Mouse (Mus musculus): ENCODE data around the gene Actn3.

The Actn3 gene

GRCm38 (mm10) chr19:4842611-4843010 is 35.1 kb downstream of the Actn3 start:
- ChIA-PET CTCF (interaction anchor here in 1 of 4 experiments (0.9 kb wide), 1 partner anchor 29 kb away, joined by 3 read pairs; no protein-coding TSS in a partner anchor), POLR2A (interaction anchor here in 1 of 4 experiments (9.4 kb wide), 1 partner anchor 31 kb away, joined by 121 read pairs; the partner anchor contains the start of genes Gm21992 and Rbm14)

GRCm38 (mm10) chr19:4840848-4841247 is 36.9 kb downstream of the Actn3 start:
- CTCF ChIA-PET, result no interaction called here
- POLR2A ChIA-PET, result interaction anchor here in 2 of 4 experiments (0.8 to 3.6 kb wide), 10 partner anchors 8 to 87 kb away, joined by 3 to 82 read pairs (median 4); partner anchors contain the start of genes Gm21992 (in 2 of the 2), Rbm14 (in 2 of the 2), Dpp3 (in 1 of the 2) and Rbm4 (in 1 of the 2)

- ChIA-PET CTCF (interaction anchor here (0.5 to 2.6 kb wide), 18 partner anchors 8 to 215 kb away, joined by 3 to 23 read pairs (median 3); partner anchors contain the start of gene Bbs1 (in 1 of the 4)), POLR2A (interaction anchor here (0.6 to 3.6 kb wide), 61 partner anchors 9 to 585 kb away, joined by 3 to 82 read pairs (median 5); partner anchors contain the start of genes Gm21992 (in 3 of the 4), Rbm14 (in 3 of the 4), Actn3 (in 2 of the 4) and Bbs1 (in 2 of the 4))
These were observed 38.6 kb downstream of the Actn3 start, which contains the start of the genes Ccs and Ccdc87 for GRCm38 (mm10) chr19:4839149-4839548. Gene Ccs, minus strand, starts transcription at chr19:4839332. Gene Ccdc87, plus strand, starts transcription at chr19:4839366.

- POLR2A ChIA-PET, result interaction anchor here (0.7 to 3.6 kb wide), 58 partner anchors 9 to 586 kb away, joined by 3 to 82 read pairs (median 5); partner anchors contain the start of genes Gm21992 (in 3 of the 4), Rbm14 (in 3 of the 4), Actn3 (in 2 of the 4) and Bbs1 (in 2 of the 4)
- CTCF ChIA-PET, result interaction anchor here (0.5 to 2.6 kb wide), 16 partner anchors 9 to 215 kb away, joined by 3 to 23 read pairs (median 3); no protein-coding TSS in a partner anchor
These were observed 39.1 kb downstream of the Actn3 start for GRCm38 (mm10) chr19:4838526-4839140.

GRCm38 (mm10) chr19:4837049-4837448 is 40.7 kb downstream of the Actn3 start:
- CTCF ChIA-PET, result no interaction called here
- POLR2A ChIA-PET, result interaction anchor here in 2 of 4 experiments (0.6 to 3.5 kb wide), 8 partner anchors 10 to 130 kb away, joined by 3 to 27 read pairs (median 5); partner anchors contain the start of genes Gm21992 (in 1 of the 2), Rbm14 (in 1 of the 2) and Rbm4b (in 1 of the 2)

- CTCF ChIA-PET, result interaction anchor here in 2 of 4 experiments (0.8 to 1.4 kb wide), 2 partner anchors 23 kb away, joined by 3 to 4 read pairs; no protein-coding TSS in a partner anchor
- POLR2A ChIA-PET, result interaction anchor here in 3 of 4 experiments (0.7 to 3.5 kb wide), 20 partner anchors 9 to 126 kb away, joined by 3 to 27 read pairs (median 4); partner anchors contain the start of genes Gm21992 (in 3 of the 3), Rbm14 (in 3 of the 3), Rbm4b (in 2 of the 3) and Ctsf (in 1 of the 3)
These were observed 41.6 kb downstream of the Actn3 start for GRCm38 (mm10) chr19:4836096-4836495.

GRCm38 (mm10) chr19:4833977-4834376 is 43.7 kb downstream of the Actn3 start:
- CTCF ChIA-PET, result interaction anchor here in 1 of 4 experiments (1.7 kb wide), 1 partner anchor 21 kb away, joined by 4 read pairs; no protein-coding TSS in a partner anchor
- POLR2A ChIA-PET, result interaction anchor here in 3 of 4 experiments (0.6 to 2.1 kb wide), 10 partner anchors 11 to 76 kb away, joined by 3 to 14 read pairs (median 3); partner anchors contain the start of genes Gm21992 (in 1 of the 3) and Rbm14 (in 1 of the 3)

- ChIA-PET CTCF (interaction anchor here in 3 of 4 experiments (0.9 to 1.7 kb wide), 6 partner anchors 16 to 21 kb away, joined by 3 to 9 read pairs (median 4); partner anchors contain the start of genes Gm21992 (in 1 of the 3) and Rbm14 (in 1 of the 3)), POLR2A (interaction anchor here in 3 of 4 experiments (0.7 to 3.2 kb wide), 30 partner anchors 9 to 102 kb away, joined by 3 to 36 read pairs (median 4); partner anchors contain the start of genes Ccdc87 (in 3 of the 3), Ccs (in 3 of the 3), Gm21992 (in 3 of the 3) and Rbm14 (in 3 of the 3))
These were observed 48.6 kb downstream of the Actn3 start for GRCm38 (mm10) chr19:4829156-4829555.

- POLR2A ChIA-PET, result interaction anchor here (0.7 to 3.2 kb wide), 31 partner anchors 8 to 103 kb away, joined by 3 to 36 read pairs (median 4); partner anchors contain the start of genes Ccdc87 (in 3 of the 4), Ccs (in 3 of the 4), Gm21992 (in 3 of the 4) and Rbm14 (in 3 of the 4)
- CTCF ChIA-PET, result interaction anchor here in 3 of 4 experiments (0.6 to 1.7 kb wide), 7 partner anchors 12 to 22 kb away, joined by 3 to 9 read pairs (median 4); partner anchors contain the start of genes Gm21992 (in 1 of the 3) and Rbm14 (in 1 of the 3)
These were observed 49.1 kb downstream of the Actn3 start for GRCm38 (mm10) chr19:4828444-4829114.

GRCm38 (mm10) chr19:4820678-4821303 is 56.9 kb downstream of the Actn3 start:
- POLR2A ChIA-PET, result interaction anchor here in 3 of 4 experiments (0.6 to 4.0 kb wide), 10 partner anchors 8 to 604 kb away, joined by 3 to 32 read pairs (median 3); partner anchors contain the start of genes Gm21992 (in 2 of the 3), Rbm14 (in 2 of the 3), AI837181 (in 1 of the 3) and Drap1 (in 1 of the 3)
- CTCF ChIA-PET, result interaction anchor here in 2 of 4 experiments (0.6 to 1.3 kb wide), 3 partner anchors 27 to 131 kb away, joined by 3 to 5 read pairs (median 4); no protein-coding TSS in a partner anchor

GRCm38 (mm10) chr19:4817182-4817835 is 60.4 kb downstream of the Actn3 start:
- CTCF ChIA-PET, result interaction anchor here in 1 of 4 experiments (0.6 to 0.7 kb wide), 2 partner anchors 11 to 65 kb away, joined by 3 to 6 read pairs; no protein-coding TSS in a partner anchor
- POLR2A ChIA-PET, result interaction anchor here in 3 of 4 experiments (0.8 to 1.3 kb wide), 3 partner anchors 11 to 666 kb away, joined by 3 read pairs; no protein-coding TSS in a partner anchor

GRCm38 (mm10) chr19:4813015-4813414 is 64.7 kb downstream of the Actn3 start:
- CTCF ChIA-PET, result interaction anchor here (0.5 to 3.1 kb wide), 81 partner anchors 9 to 677 kb away, joined by 3 to 73 read pairs (median 4); partner anchors contain the start of genes Ccdc87 (in 4 of the 4), Ccs (in 4 of the 4), Bbs1 (in 3 of the 4) and Rbm4b (in 2 of the 4)
- POLR2A ChIA-PET, result interaction anchor here (0.5 to 24.6 kb wide), 79 partner anchors 8 to 612 kb away, joined by 3 to 1124 read pairs (median 7); partner anchors contain the start of genes Rbm4 (in 4 of the 4), Ccdc87 (in 3 of the 4), Ccs (in 3 of the 4) and Ctsf (in 3 of the 4)

GRCm38 (mm10) chr19:4812334-4812949 is 65.3 kb downstream of the Actn3 start:
- ChIA-PET CTCF (interaction anchor here (0.5 to 3.1 kb wide), 72 partner anchors 10 to 676 kb away, joined by 3 to 73 read pairs (median 4); partner anchors contain the start of genes Ccdc87 (in 4 of the 4), Ccs (in 4 of the 4), Bbs1 (in 3 of the 4) and Rbm4b (in 2 of the 4)), POLR2A (interaction anchor here (0.5 to 24.6 kb wide), 128 partner anchors 8 to 1034 kb away, joined by 3 to 1124 read pairs (median 5); partner anchors contain the start of genes Rbm4 (in 4 of the 4), Bbs1 (in 3 of the 4), Ccdc87 (in 3 of the 4) and Ccs (in 3 of the 4))

GRCm38 (mm10) chr19:4811909-4812242 is 65.8 kb downstream of the Actn3 start:
- POLR2A ChIA-PET, result interaction anchor here (0.5 to 24.6 kb wide), 116 partner anchors 8 to 1034 kb away, joined by 3 to 1124 read pairs (median 5); partner anchors contain the start of genes Rbm4 (in 4 of the 4), Bbs1 (in 3 of the 4), Ccdc87 (in 3 of the 4) and Ccs (in 3 of the 4)

More at GRCm38 (mm10) chr19:4811909-4812242, 65.8 kb downstream of the Actn3 start:
- CTCF ChIA-PET, result interaction anchor here (0.6 to 3.1 kb wide), 22 partner anchors 11 to 302 kb away, joined by 3 to 73 read pairs (median 5); partner anchors contain the start of genes Bbs1 (in 1 of the 4), Ccdc87 (in 1 of the 4), Ccs (in 1 of the 4) and Pcx (in 1 of the 4)
